Mouse (Mus musculus): ENCODE data around the gene Spata32.

GRCm38 (mm10) chr11:103236903-103237302 lies 18.7 kb upstream of the Spata32 start:
- TF ChIP-seq CTCF (conservative IDR thresholded peaks at IDR 0.05; ENCODE audit: low read length) (no peak), POU5F1 (IDR thresholded peaks at IDR 0.05; ENCODE audit: borderline replicate concordance, low read length) (no peak), NANOG (IDR thresholded peaks at IDR 0.05; ENCODE audit: borderline replicate concordance, low read length) (no peak)
